Mouse (Mus musculus) MN1 (cell line): ENCODE measurements at regions not wholly inside any gene's neighbourhood (a gene's known extent, or its start where the extent isn't known, plus 50 kb on each side); places are given as distances from the start of the nearest gene placed in this dataset.

ENCODE experiments used
- DNase-seq: peaks from one replicate; pipeline ENCODE4 v3.0.0-alpha.2; 2016; ENCODE audit warnings: low spot score

DNA sequence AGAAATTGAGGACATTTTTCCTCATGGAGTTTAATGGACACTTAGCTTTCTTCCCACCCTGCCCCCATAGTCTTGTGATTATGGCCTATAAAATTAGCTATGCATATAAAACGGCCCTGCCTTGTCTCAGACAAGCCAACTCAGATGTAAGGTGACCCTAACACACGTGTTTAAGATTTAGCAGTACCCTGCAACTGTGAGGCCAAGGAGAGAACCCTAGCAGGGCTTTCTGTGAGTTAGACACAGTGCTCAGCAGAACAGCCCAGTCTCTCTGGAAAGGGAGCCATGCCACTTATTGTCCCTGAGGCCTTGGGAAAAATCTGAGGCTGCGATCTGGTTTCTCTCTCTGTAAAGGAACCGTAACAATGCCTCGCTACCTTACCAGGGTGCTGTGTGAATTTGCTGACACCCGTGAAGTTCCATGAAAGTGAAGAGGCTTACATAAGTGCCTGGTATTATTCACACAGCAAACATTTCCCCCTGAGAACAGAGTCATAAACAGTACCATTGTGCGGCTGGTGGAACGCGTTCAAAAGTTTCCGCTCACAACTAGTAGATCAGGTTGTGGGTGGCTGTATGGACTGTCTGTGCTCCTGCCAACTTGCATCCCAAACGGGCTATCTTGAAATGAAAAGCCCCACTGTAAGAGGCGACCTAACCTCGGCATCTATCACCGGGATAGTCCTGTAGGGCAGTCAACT, 162.3 kb upstream of the Ankrd55 start:
- DNase-seq, result no peak

- DNase-seq, result no peak
These were observed 158.0 kb upstream of the Ankrd55 start for GRCm38 (mm10) chr13:112130220-112130619.

- no peak for DNase-seq
These were observed 157.5 kb upstream of the Ankrd55 start for GRCm38 (mm10) chr13:112130774-112131173.

DNA sequence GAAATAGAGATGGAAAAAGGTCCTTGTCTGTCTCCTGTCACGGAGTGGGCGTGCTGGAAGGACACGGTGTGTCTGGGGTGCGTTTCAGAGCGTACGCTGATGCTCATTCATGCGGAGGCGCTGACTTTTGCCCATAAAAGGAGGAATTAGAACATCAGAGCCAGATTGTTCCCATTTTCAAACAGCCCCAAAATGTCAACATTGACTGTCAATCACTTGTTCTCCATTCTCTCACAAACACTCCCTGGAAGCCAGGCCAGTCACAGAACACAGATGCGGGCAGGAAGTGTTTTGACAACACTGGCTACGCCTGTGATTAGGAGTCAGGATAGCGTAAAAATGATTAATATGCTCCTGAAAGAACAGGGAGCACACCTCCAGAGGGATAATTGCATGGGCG, 157.1 kb upstream of the Ankrd55 start:
- DNase-seq, result no peak

DNA sequence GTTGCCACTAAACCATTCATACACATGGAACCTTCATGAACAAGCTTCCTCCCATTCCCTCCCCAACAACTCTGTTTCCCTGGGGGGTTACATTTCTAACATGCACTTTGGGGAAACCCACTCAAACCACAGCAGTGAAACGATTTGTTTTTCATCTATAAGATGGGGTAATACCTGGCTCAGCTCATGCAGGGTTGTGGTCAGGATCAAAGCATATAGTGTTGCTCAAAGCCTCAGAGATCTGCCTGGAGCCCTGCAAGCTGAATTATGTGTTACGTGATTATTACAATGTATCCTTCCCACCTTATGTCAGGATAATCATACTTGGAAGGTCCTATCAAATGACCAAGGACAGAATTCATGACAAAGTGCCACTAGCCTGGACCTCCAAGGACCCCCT, 154.5 kb upstream of the Ankrd55 start:
- DNase-seq, result no peak

- no peak for DNase-seq
These were observed 153.6 kb upstream of the Ankrd55 start for GRCm38 (mm10) chr13:112134701-112135100.

DNA sequence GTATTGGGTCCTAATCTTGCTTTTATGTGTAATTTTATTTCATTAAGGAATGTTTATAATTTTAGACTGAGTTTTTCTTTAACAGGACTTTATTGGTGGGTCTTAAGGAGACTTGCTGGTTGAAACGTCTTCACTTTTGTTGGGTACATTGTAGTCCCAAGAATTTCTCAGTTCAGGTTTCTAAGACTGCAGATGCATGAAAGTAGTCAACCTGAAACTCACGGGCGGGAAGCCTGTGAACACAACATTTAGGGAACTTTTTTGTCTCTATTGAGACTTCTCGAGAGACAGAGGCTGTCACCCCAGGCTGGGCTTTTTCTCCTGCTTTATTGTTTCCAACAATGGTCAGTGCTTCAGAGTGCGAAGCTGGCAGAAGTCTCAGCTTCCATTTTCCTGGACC, 152.5 kb upstream of the Ankrd55 start:
- DNase-seq, result no peak

- DNase-seq, result no peak
These were observed 151.4 kb upstream of the Ankrd55 start for GRCm38 (mm10) chr13:112136850-112137249.

DNA sequence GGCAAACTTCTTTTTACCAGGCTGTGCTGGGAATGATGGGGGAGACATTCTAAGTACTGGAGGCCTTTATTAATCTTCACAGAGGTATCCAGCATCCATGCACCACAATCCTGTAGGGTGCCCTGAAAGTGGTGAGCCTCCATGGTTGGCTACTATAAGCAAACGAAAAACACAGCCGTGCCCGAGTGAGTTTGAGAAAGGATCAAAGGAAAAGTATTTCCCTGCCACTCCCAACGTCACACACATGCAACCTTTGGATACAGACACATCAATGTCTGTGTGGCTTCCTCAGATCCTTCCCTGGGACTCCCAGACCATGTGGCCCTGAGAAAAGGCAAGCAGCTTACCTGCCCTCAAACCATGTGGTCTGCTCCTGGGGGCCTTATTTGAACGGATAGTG, 147.4 kb upstream of the Ankrd55 start:
- no peak for DNase-seq

- no peak for DNase-seq
These were observed 143.6 kb upstream of the Ankrd55 start for GRCm38 (mm10) chr13:112144393-112145348.

DNA sequence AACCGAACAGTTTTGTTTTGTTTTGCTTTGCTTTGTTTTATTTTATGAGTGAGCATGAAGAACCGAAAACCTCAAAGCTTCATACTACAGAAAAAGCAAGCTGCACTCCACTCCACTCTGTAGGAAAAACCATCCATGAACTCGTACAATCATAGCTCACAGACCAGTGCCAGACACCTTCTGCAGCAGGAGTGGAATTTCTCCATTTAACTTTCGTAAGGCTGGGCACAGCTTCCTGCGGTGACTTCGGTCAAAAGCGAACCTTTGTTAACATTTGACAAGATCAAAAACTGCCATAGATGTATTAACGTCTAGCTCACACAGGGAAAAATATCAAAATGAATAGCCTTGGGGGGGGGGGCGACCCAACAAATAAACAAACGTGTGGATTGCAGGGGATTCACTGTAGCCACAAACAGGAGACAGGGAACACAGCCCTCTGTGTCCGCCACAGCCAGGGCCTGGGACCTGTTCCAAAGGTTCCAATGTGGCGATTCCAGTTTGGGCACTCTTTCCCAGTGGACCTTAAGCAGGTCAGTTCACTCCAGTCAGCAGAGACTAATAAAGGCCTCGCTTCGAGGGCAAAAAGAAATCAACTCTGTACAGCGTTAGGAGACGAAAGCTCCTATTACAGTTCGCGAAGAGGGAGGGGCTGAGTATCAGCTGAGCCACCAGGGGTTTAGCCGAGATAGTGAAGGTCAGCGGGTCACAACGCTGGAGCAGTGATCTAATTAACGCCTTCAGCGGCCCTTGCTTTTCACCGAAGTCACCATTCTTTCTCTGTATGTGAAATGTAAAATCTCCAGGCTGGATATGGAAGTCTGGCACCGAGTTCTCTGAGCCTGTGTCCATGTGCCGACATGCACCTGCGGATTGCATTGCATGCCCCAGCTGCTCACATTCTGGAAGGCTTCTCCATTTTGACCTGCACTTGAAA, 135.4 kb upstream of the Ankrd55 start:
- peak; percentile 49 for DNase-seq

GRCm38 (mm10) chr13:112153681-112154127, 134.5 kb upstream of the Ankrd55 start:
- DNase-seq, result peak; percentile 66

DNA sequence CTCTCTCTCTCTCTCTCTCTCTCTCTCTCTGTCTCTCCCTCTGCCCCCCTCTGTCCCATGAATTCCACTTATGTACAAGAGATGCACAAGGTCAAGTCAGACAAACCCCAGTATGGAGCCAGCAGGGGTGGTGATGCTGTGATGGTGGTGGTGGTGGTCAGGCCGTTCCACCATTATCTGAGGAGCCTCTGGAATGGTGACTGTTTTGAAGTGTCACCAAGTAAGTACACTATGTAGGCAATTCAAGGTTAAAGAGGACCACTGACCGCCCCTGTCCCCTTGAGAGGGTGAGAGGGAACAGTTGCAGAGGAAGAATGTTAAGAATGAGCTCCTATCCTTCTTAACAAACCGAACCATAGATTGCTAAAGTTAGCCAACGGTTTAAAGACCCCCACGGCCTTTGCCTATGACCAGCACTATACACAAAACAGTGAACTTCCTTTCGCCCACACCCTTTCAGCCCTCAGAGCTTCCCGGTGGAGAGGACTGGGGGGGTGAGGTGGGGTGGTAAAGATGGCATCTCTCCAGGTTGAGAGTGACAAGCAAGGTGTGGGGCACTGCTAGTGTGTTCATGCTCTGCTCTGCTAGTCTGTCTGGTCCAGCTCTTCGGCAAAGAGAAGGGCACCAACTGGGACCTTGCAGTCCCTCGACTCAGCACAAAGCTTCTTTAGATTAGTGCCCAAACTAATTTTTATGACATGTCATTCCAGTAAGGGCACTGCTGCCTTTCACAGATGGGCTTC, 128.7 kb upstream of the Ankrd55 start:
- DNase-seq, result no peak

GRCm38 (mm10) chr13:112160173-112160641, 128.0 kb upstream of the Ankrd55 start:
- no peak for DNase-seq

- no peak for DNase-seq
These were observed 127.5 kb upstream of the Ankrd55 start for GRCm38 (mm10) chr13:112160726-112161125.

DNA sequence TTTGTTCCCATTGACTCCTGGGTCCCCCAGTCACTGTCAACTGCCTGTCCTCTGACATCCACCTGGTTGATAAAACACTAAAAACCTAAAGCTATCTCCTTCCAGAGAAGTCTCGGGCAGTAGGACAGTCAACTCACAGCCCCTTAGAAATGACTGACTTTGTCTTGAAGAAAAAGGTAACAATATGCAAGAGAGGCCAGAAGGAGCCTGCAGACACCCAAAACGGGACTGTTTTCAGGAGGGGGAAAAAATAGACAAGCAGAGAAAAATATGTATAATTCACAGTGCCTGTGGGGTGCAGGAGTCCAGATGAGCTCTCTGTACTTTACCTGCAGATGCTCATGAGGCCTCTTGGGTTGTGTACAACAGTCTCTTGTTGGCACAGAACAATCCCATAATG, 126.4 kb upstream of the Ankrd55 start:
- no peak for DNase-seq

- no peak for DNase-seq
These were observed 122.3 kb upstream of the Ankrd55 start for GRCm38 (mm10) chr13:112165921-112166320.

DNA sequence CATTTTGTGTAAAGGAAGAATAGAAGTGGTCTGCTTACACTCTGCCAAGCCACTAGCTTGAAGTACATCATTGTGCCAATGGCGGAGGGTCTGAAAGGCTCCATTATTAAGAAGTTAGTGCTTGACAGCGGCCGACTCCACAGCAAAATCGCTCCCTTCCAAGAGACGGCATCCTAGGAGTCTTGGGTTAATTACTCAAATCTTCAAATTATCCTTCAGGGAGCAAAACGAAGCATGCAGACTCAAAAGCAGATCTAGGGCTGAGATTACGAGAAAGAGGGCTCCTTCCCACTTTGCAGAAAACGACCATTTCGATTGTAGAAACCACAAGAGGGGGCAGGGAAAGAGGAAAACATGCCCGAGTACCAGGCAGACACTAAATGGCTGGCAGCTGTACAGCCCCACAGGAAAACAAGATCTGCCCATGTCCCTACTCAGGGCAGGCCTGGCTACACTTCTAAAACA, 121.9 kb upstream of the Ankrd55 start:
- DNase-seq, result no peak

GRCm38 (mm10) chr13:112168468-112168867, 119.8 kb upstream of the Ankrd55 start:
- no peak for DNase-seq

DNA sequence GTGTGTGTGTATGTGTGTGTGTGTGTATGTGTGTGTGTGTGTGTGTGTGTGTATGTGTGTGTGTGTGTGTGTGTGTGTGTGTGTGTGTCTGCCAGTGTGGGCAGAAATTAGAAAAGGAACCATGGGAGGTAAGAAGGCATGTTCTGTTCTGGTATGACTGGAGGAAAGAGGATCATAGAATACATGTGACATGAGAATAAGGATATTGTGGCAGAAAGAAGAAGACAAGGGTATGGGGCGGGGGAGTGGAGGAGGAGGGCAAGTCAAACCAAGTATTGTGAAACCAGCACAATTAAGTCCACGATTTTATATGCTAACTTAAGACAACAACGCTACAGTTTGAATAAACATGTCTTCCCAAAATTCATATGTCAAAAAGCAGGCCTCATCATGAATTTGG, 117.4 kb upstream of the Ankrd55 start:
- no peak for DNase-seq
